Mouse (Mus musculus): ENCODE results near the gene Snrnp27.

DNA sequence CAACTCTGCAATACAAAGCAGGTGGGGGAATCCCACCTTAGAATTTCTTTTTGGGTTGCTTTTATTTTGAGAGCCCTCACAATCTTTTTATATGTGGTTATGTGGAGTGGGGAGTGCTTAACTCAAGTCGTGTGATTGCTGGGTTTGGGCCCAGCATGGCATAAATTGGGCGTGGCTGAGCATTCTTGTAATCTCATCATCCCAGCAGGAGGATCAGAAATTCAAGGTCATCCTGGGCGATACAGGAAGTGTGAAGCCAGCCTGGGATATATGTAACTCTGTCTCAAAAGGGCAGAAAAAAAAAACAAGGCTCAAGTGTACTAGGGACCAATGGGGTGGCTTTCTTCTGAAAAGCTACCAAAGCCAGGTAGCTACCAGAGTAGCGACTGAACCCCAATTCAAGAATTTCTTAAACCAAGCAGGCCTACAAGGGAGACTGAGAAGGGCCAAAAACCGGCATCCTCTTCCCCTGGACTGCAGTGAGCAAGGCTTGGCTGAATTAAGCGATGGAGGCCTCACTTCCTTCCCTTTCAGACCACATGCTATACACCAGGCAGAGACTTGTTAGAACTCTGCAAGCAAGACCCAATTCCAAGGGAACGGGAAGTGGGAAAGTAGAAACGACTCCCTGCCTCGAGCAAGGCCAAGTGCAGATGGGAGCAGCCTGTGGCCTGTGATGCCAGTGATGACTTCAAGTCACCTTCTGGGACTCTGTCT, 24.0 kb downstream of the Snrnp27 start:
- no peak for TF ChIP-seq CTCF (IDR thresholded peaks at IDR 0.05; ENCODE audit: extremely low read depth, insufficient read depth, insufficient read length, insufficient replicate concordance)
- TF ChIP-seq POLR2A (IDR thresholded peaks at IDR 0.05; ENCODE audit: low read depth, low read length): no peak

Data from spleen, adult 2 months (tissue).